Mouse (Mus musculus) liver, postnatal 0 days (tissue): ENCODE measurements at regions not wholly inside any gene's neighbourhood (a gene's known extent, or its start where the extent isn't known, plus 50 kb on each side); places are given as distances from the start of the nearest gene placed in this dataset.

Source experiments
- ATAC-seq: fragments of 200-750 bp; cut with Nextera tagmentation; 2 replicates; pipeline ENCODE4 v1.8.0; 2017; ENCODE audit warnings: mild to moderate bottlenecking, moderate library complexity
- DNase-seq: peaks from one replicate; pipeline ENCODE4 v3.0.0-alpha.2; 2016
- H3K27ac ChIP-seq: fragments of 300-500 bp; sonication (generic); 2 replicates; pipeline ENCODE4 v1.5.1; 2014; ENCODE audit warnings: antibody characterized with exemption, moderate library complexity, mild to moderate bottlenecking, low read depth
- H3K27me3 ChIP-seq: fragments of 300-500 bp; sonication (generic); 2 replicates; pipeline ENCODE4 v1.6.1; 2014; ENCODE audit warnings: low read length, control low read depth, mixed read lengths; ENCODE audit not compliant: insufficient read depth
- H3K36me3 ChIP-seq: fragments of 300-500 bp; sonication (generic); replicated peaks from 2 replicates; pipeline ENCODE4 v1.6.1; 2014; ENCODE audit warnings: mild to moderate bottlenecking, control low read depth, low read length, moderate library complexity, mixed read lengths; ENCODE audit not compliant: insufficient read depth
- H3K4me1 ChIP-seq: fragments of 300-500 bp; sonication (generic); 2 replicates; pipeline ENCODE4 v1.6.1; 2014; ENCODE audit warnings: antibody characterized with exemption, mild to moderate bottlenecking, control low read depth; ENCODE audit not compliant: insufficient read depth
- H3K4me2 ChIP-seq: fragments of 300-500 bp; sonication (generic); 2 replicates; pipeline ENCODE4 v1.6.1; 2014; ENCODE audit warnings: low read depth, mild to moderate bottlenecking, low read length, moderate library complexity, mixed read lengths
- H3K4me3 ChIP-seq: fragments of 300-500 bp; sonication (generic); 2 replicates; pipeline ENCODE4 v1.5.1; 2014; ENCODE audit warnings: low read depth, low read length
- H3K9ac ChIP-seq: fragments of 300-500 bp; sonication (generic); replicated peaks from 2 replicates; pipeline ENCODE4 v1.6.1; 2014; ENCODE audit warnings: mild to moderate bottlenecking, moderate library complexity
- H3K9me3 ChIP-seq: fragments of 300-500 bp; sonication (generic); 2 replicates; pipeline ENCODE4 v1.6.1; 2016; ENCODE audit warnings: mild to moderate bottlenecking, control low read depth, low read length, mixed read lengths
- CTCF ChIP-seq: sonication (generic); IDR thresholded peaks from 2 replicates; pipeline ENCODE4 v1.5.1; 2016; ENCODE audit warnings: antibody characterized with exemption, low read depth
- EP300 ChIP-seq: IDR thresholded peaks from 2 replicates; pipeline ENCODE4 v1.6.1; 2016; ENCODE audit warnings: antibody characterized with exemption, low read depth, mild to moderate bottlenecking
- WGBS: fragments of 180-500 bp; shearing (Covaris S2); extraction: QIAGEN DNeasy Blood & Tissue Kit; methylation state at CpG from one replicate; pipeline ENCODE4 v1.1.7; 2014; ENCODE audit not compliant: insufficient replicate concordance; 5-methylcytosine and 5-hydroxymethylcytosine counted together

GRCm38 (mm10) chr3:148641581-148641980 is 348.8 kb downstream of the Adgrl2 start:
- Histone ChIP-seq H3K4me3 (no peak overlapping the region), H3K27ac (no peak overlapping the region), H3K27me3 (no peaks in the 10 kb centered on the region), H3K9ac (no peak overlapping the region), H3K36me3 (no peaks in the 10 kb centered on the region), H3K9me3 (no peaks in the 10 kb centered on the region), H3K4me1 (no peaks in the 10 kb centered on the region), H3K4me2 (no peak overlapping the region)
- no peak for DNase-seq
- WGBS = 75% methylated on average over 3 of the region's 3 CpGs
- no peak for ATAC-seq
- TF ChIP-seq EP300 (no peak), CTCF (no peak)

- Histone ChIP-seq H3K9ac (no peak overlapping the region), H3K36me3 (no peaks in the 10 kb centered on the region), H3K27me3 (no peaks in the 10 kb centered on the region), H3K27ac (no peak overlapping the region), H3K4me3 (no peak overlapping the region), H3K4me2 (no peak overlapping the region), H3K9me3 (no peaks in the 10 kb centered on the region), H3K4me1 (no peaks in the 10 kb centered on the region)
- 52% methylated on average over 3 of the region's 3 CpGs for WGBS
- no peak for ATAC-seq
- TF ChIP-seq EP300 = no peak
- TF ChIP-seq CTCF = no peak
- DNase-seq = no peak
Observed at GRCm38 (mm10) chr3:148640680-148641101, 349.7 kb downstream of the Adgrl2 start.

- H3K27ac ChIP-seq = no peak overlapping the region
- ATAC-seq (no peak), DNase-seq (no peak)
- no peak overlapping the region for H3K4me2 ChIP-seq
- H3K27me3 ChIP-seq = no peaks in the 10 kb centered on the region
- TF ChIP-seq CTCF = no peak
- TF ChIP-seq EP300 = no peak
- 69% methylated on average over 4 of the region's 4 CpGs for WGBS
- H3K36me3 ChIP-seq = no peaks in the 10 kb centered on the region
- H3K4me3 ChIP-seq = no peak overlapping the region
- no peak overlapping the region for H3K9ac ChIP-seq
- no peaks in the 10 kb centered on the region for H3K4me1 ChIP-seq
- H3K9me3 ChIP-seq = no peaks in the 10 kb centered on the region
Observed at GRCm38 (mm10) chr3:148635101-148635500, 355.3 kb downstream of the Adgrl2 start.

DNA sequence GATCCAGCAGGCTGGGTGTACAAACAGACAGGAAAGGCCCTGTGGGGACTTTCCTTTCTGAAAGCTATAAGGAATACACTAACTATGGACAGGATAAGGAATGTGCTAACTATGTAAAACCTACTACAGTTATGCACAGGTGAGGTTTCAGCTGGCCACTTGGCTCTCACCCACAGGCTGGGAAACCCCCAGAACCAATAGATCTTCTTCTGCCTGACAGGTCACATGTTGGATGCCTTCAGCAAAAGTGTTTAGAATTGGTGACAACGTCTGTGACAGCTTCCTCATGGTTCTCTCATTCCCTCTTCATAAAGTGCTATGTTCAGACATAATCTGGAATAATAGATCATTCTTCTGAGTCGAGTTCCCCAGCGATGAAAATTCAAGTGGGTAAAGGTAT is 356.0 kb downstream of the Adgrl2 start:
- Histone ChIP-seq H3K4me3 (no peak overlapping the region), H3K9me3 (no peaks in the 10 kb centered on the region), H3K9ac (no peak overlapping the region), H3K27me3 (no peaks in the 10 kb centered on the region), H3K27ac (no peak overlapping the region), H3K4me1 (no peaks in the 10 kb centered on the region), H3K4me2 (no peak overlapping the region), H3K36me3 (no peaks in the 10 kb centered on the region)
- WGBS = 56% methylated on average over 3 of the region's 3 CpGs
- TF ChIP-seq EP300 (no peak), CTCF (no peak)
- ATAC-seq (no peak), DNase-seq (no peak)

- H3K4me1 ChIP-seq = no peaks in the 10 kb centered on the region
- H3K4me3 ChIP-seq = no peak overlapping the region
- no peaks in the 10 kb centered on the region for H3K9me3 ChIP-seq
- no peaks in the 10 kb centered on the region for H3K36me3 ChIP-seq
- no peak overlapping the region for H3K4me2 ChIP-seq
- no peak for ATAC-seq
- H3K27ac ChIP-seq = no peak overlapping the region
- no peak for DNase-seq
- WGBS = 91% methylated on average over 6 of the region's 6 CpGs
- H3K27me3 ChIP-seq = no peaks in the 10 kb centered on the region
- no peak overlapping the region for H3K9ac ChIP-seq
- no peak for TF ChIP-seq EP300
- no peak for TF ChIP-seq CTCF
Observed at GRCm38 (mm10) chr3:148633291-148633690, 357.1 kb downstream of the Adgrl2 start.

- WGBS = 78% methylated on average over 2 of the region's 2 CpGs
- TF ChIP-seq CTCF = no peak
- no peak for TF ChIP-seq EP300
Observed at GRCm38 (mm10) chr3:148632449-148632848, 357.9 kb downstream of the Adgrl2 start.

More at GRCm38 (mm10) chr3:148632449-148632848, 357.9 kb downstream of the Adgrl2 start:
- Histone ChIP-seq H3K4me1 (no peaks in the 10 kb centered on the region), H3K9ac (no peak overlapping the region), H3K36me3 (no peaks in the 10 kb centered on the region), H3K27me3 (no peaks in the 10 kb centered on the region), H3K4me2 (no peak overlapping the region), H3K27ac (no peak overlapping the region), H3K4me3 (no peak overlapping the region), H3K9me3 (no peaks in the 10 kb centered on the region)
- ATAC-seq = no peak
- no peak for DNase-seq
